Mouse (Mus musculus): Measurements from ENCODE around the gene Phf23. TPM values are rescaled to one million over a fixed set of nuclear protein-coding genes. Genes with fewer than 3 reads are reported as not detected.

Phf23 gene
- polyA plus RNA-seq, 1 experiment from 2014 or later: 41.3 TPM

GRCm38 (mm10) chr11:69981141-69981762 lies 14.3 kb upstream of the Phf23 start, which contains the start of gene Ctdnep1:
Gene Ctdnep1 (plus strand): TSS chr11:69981156.
- Histone ChIP-seq H3K27ac (replicated peaks; ENCODE audit: low read depth, low read length) (peak within 1 kb of the TSS; percentile 99), H3K36me3 (ENCODE audit: control insufficient read depth, insufficient read depth, low read length) (peaks cover 41% of the 10 kb centered on the region), H3K4me3 (replicated peaks; ENCODE audit: low read depth, low read length) (peak within 1 kb of the TSS; percentile 100), H3K4me2 (ENCODE audit: low read length) (peak within 1 kb of the TSS; percentile 80), H3K27me3 (ENCODE audit: control insufficient read depth, insufficient read depth, low read length) (no peaks in the 10 kb centered on the region), H3K4me1 (ENCODE audit: control insufficient read depth, insufficient read depth, low read length) (peaks cover 33% of the 10 kb centered on the region), H3K9ac (replicated peaks; ENCODE audit: low read length) (peak within 1 kb of the TSS; percentile 98), H3K9me3 (ENCODE audit: control insufficient read depth, low read length) (no peaks in the 10 kb centered on the region)
- DNase-seq (peak; percentile 39), ATAC-seq (ENCODE audit: low FRiP score, low TSS enrichment) (peak; percentile 2; the same call in 1 of the 2 replicates)
- under 1% methylated on average over 43 of the region's 43 CpGs for WGBS

GRCm38 (mm10) chr11:69982225-69982624 lies 13.4 kb upstream of the Phf23 start, which contains the start of gene Elp5:
Gene Elp5 (minus strand): TSS chr11:69982517.
- Histone ChIP-seq H3K4me3 (replicated peaks; ENCODE audit: low read depth, low read length) (peak within 1 kb of the TSS; percentile 100), H3K27ac (replicated peaks; ENCODE audit: low read depth, low read length) (peak within 1 kb of the TSS; percentile 99), H3K4me2 (ENCODE audit: low read length) (peak within 1 kb of the TSS; percentile 80), H3K9ac (replicated peaks; ENCODE audit: low read length) (peak within 1 kb of the TSS; percentile 98), H3K9me3 (ENCODE audit: control insufficient read depth, low read length) (no peaks in the 10 kb centered on the region), H3K36me3 (ENCODE audit: control insufficient read depth, insufficient read depth, low read length) (peaks cover 42% of the 10 kb centered on the region), H3K4me1 (ENCODE audit: control insufficient read depth, insufficient read depth, low read length) (peaks cover 33% of the 10 kb centered on the region), H3K27me3 (ENCODE audit: control insufficient read depth, insufficient read depth, low read length) (no peaks in the 10 kb centered on the region)
- DNase-seq (no peak), ATAC-seq (ENCODE audit: low FRiP score, low TSS enrichment) (no peak)
- 59% methylated on average over 8 of the region's 8 CpGs for WGBS

GRCm38 (mm10) chr11:69982877-69983276 lies 12.7 kb upstream of the Phf23 start:
- 31% methylated on average over 5 of the region's 5 CpGs for WGBS
- H3K4me2 ChIP-seq (ENCODE audit: low read length): peak overlapping the region; percentile 80
- peaks cover 44% of the 10 kb centered on the region for H3K36me3 ChIP-seq (ENCODE audit: control insufficient read depth, insufficient read depth, low read length)
- H3K4me3 ChIP-seq (replicated peaks; ENCODE audit: low read depth, low read length): peak overlapping the region; percentile 100; the same call in 1 of the 2 replicates
- H3K9me3 ChIP-seq (ENCODE audit: control insufficient read depth, low read length): no peaks in the 10 kb centered on the region
- DNase-seq: no peak
- H3K9ac ChIP-seq (replicated peaks; ENCODE audit: low read length): peak overlapping the region; percentile 98; the same call in 1 of the 2 replicates
- H3K27me3 ChIP-seq (ENCODE audit: control insufficient read depth, insufficient read depth, low read length): no peaks in the 10 kb centered on the region
- peaks cover 33% of the 10 kb centered on the region for H3K4me1 ChIP-seq (ENCODE audit: control insufficient read depth, insufficient read depth, low read length)
- ATAC-seq (ENCODE audit: low FRiP score, low TSS enrichment): no peak
- no peak overlapping the region for H3K27ac ChIP-seq (replicated peaks; ENCODE audit: low read depth, low read length)

GRCm38 (mm10) chr11:69983377-69983776 lies 12.2 kb upstream of the Phf23 start:
- Histone ChIP-seq H3K9ac (replicated peaks; ENCODE audit: low read length) (no peak overlapping the region), H3K27me3 (ENCODE audit: control insufficient read depth, insufficient read depth, low read length) (no peaks in the 10 kb centered on the region), H3K4me1 (ENCODE audit: control insufficient read depth, insufficient read depth, low read length) (peaks cover 33% of the 10 kb centered on the region), H3K4me3 (replicated peaks; ENCODE audit: low read depth, low read length) (no peak overlapping the region), H3K27ac (replicated peaks; ENCODE audit: low read depth, low read length) (no peak overlapping the region), H3K9me3 (ENCODE audit: control insufficient read depth, low read length) (no peaks in the 10 kb centered on the region), H3K4me2 (ENCODE audit: low read length) (peak overlapping the region; percentile 80), H3K36me3 (ENCODE audit: control insufficient read depth, insufficient read depth, low read length) (peaks cover 49% of the 10 kb centered on the region)
- 90% methylated on average over 4 of the region's 4 CpGs for whole genome bisulfite sequencing
- DNase-seq (no peak), ATAC-seq (ENCODE audit: low FRiP score, low TSS enrichment) (no peak)

- WGBS: 92% methylated on average over 8 of the region's 8 CpGs
- ATAC-seq (ENCODE audit: low FRiP score, low TSS enrichment): no peak
- Histone ChIP-seq H3K9me3 (ENCODE audit: control insufficient read depth, low read length) (no peaks in the 10 kb centered on the region), H3K4me3 (replicated peaks; ENCODE audit: low read depth, low read length) (no peak overlapping the region), H3K4me2 (ENCODE audit: low read length) (no peak overlapping the region), H3K36me3 (ENCODE audit: control insufficient read depth, insufficient read depth, low read length) (peaks cover 59% of the 10 kb centered on the region), H3K9ac (replicated peaks; ENCODE audit: low read length) (no peak overlapping the region), H3K27ac (replicated peaks; ENCODE audit: low read depth, low read length) (no peak overlapping the region), H3K4me1 (ENCODE audit: control insufficient read depth, insufficient read depth, low read length) (peaks cover 25% of the 10 kb centered on the region), H3K27me3 (ENCODE audit: control insufficient read depth, insufficient read depth, low read length) (no peaks in the 10 kb centered on the region)
- DNase-seq: no peak
Observed at GRCm38 (mm10) chr11:69984431-69984830, 11.1 kb upstream of the Phf23 start.

- Histone ChIP-seq H3K27me3 (ENCODE audit: control insufficient read depth, insufficient read depth, low read length) (no peaks in the 10 kb centered on the region), H3K36me3 (ENCODE audit: control insufficient read depth, insufficient read depth, low read length) (peaks cover 71% of the 10 kb centered on the region), H3K4me2 (ENCODE audit: low read length) (no peak overlapping the region), H3K9ac (replicated peaks; ENCODE audit: low read length) (no peak overlapping the region), H3K4me3 (replicated peaks; ENCODE audit: low read depth, low read length) (no peak overlapping the region), H3K27ac (replicated peaks; ENCODE audit: low read depth, low read length) (no peak overlapping the region; the same call in 1 of the 2 replicates), H3K9me3 (ENCODE audit: control insufficient read depth, low read length) (no peaks in the 10 kb centered on the region), H3K4me1 (ENCODE audit: control insufficient read depth, insufficient read depth, low read length) (peaks cover 10% of the 10 kb centered on the region)
- whole genome bisulfite sequencing: 92% methylated on average over 8 of the region's 8 CpGs
- ATAC-seq (ENCODE audit: low FRiP score, low TSS enrichment) (no peak), DNase-seq (no peak)
Observed at GRCm38 (mm10) chr11:69989949-69990348, 5.6 kb upstream of the Phf23 start.

- peak within 1 kb of the TSS; percentile 82 for H3K9ac ChIP-seq (replicated peaks; ENCODE audit: low read length)
- DNase-seq: peak; percentile 98
- H3K4me3 ChIP-seq (replicated peaks; ENCODE audit: low read depth, low read length): peak within 1 kb of the TSS; percentile 79
- peak; percentile 74 for ATAC-seq (ENCODE audit: low FRiP score, low TSS enrichment)
- H3K27me3 ChIP-seq (ENCODE audit: control insufficient read depth, insufficient read depth, low read length): no peaks in the 10 kb centered on the region
- H3K9me3 ChIP-seq (ENCODE audit: control insufficient read depth, low read length): no peaks in the 10 kb centered on the region
- H3K4me1 ChIP-seq (ENCODE audit: control insufficient read depth, insufficient read depth, low read length): peaks cover 10% of the 10 kb centered on the region
- H3K27ac ChIP-seq (replicated peaks; ENCODE audit: low read depth, low read length): peak within 1 kb of the TSS; percentile 89
- WGBS: under 1% methylated on average over 40 of the region's 40 CpGs
- peaks cover 61% of the 10 kb centered on the region for H3K36me3 ChIP-seq (ENCODE audit: control insufficient read depth, insufficient read depth, low read length)
- peak within 1 kb of the TSS; percentile 87 for H3K4me2 ChIP-seq (ENCODE audit: low read length)
Observed at GRCm38 (mm10) chr11:69990850-69991691, 4.5 kb upstream of the Phf23 start, which contains the start of gene Gabarap. Gene Gabarap (plus strand): TSS chr11:69991143.

GRCm38 (mm10) chr11:69991711-69992110 lies 3.9 kb upstream of the Phf23 start:
- WGBS: 0% methylated on average over 15 of the region's 15 CpGs
- Histone ChIP-seq H3K36me3 (ENCODE audit: control insufficient read depth, insufficient read depth, low read length) (peaks cover 54% of the 10 kb centered on the region), H3K27ac (replicated peaks; ENCODE audit: low read depth, low read length) (peak overlapping the region; percentile 89)

More at GRCm38 (mm10) chr11:69991711-69992110, 3.9 kb upstream of the Phf23 start:
- ATAC-seq (ENCODE audit: low FRiP score, low TSS enrichment): no peak
- Histone ChIP-seq H3K9ac (replicated peaks; ENCODE audit: low read length) (peak overlapping the region; percentile 82), H3K9me3 (ENCODE audit: control insufficient read depth, low read length) (no peaks in the 10 kb centered on the region), H3K4me3 (replicated peaks; ENCODE audit: low read depth, low read length) (peak overlapping the region; percentile 79), H3K27me3 (ENCODE audit: control insufficient read depth, insufficient read depth, low read length) (no peaks in the 10 kb centered on the region), H3K4me1 (ENCODE audit: control insufficient read depth, insufficient read depth, low read length) (peaks cover 10% of the 10 kb centered on the region), H3K4me2 (ENCODE audit: low read length) (peak overlapping the region; percentile 87)
- no peak for DNase-seq
